Mouse (Mus musculus) heart, postnatal 0 days (tissue): Measurements from ENCODE around the gene Tmem151b.

ENCODE experiments used
- CTCF ChIP-seq: IDR thresholded peaks from 2 replicates; pipeline ENCODE4 v1.5.1; 2016; ENCODE audit warnings: antibody characterized with exemption, control low read depth, low read depth
- EP300 ChIP-seq: IDR thresholded peaks from 2 replicates; pipeline ENCODE4 v1.6.1; 2016; ENCODE audit warnings: antibody characterized with exemption, low read depth

DNA sequence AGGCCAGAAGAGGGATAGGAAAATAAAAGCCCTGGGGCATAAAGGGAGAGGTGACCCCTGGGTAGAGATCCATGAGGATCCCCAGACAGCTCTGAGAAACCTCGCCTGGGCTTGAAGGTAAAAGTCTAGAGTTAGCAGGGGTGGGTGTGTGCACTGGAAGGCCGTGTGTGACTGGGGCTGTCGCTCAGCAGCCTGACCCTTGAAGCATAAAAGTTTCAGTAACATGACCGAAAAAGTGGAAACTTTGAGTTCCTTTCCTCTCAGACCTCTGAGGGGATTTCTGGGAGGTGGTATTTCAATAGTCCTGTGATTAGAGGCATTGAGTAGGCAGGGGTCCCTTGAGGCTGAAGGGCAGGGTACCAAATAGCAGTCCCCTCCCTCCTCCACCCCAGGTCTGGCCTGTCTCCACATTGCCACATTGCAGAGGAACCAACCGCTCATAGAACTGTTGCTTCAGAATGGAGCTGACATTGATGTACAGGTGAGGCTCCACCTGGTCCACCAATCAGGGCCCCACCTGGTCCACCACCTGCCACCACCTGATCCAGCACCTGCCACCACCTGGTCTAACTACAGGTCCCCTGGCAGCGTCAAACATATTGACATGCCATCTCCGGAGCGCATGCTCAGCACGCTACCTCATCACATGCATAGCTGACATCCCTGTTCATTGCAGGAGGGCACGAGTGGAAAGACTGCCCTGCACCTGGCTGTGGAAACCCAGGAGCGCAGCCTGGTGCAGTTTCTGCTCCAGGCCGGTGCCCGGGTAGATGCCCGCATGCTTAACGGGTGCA, 10.5 kb upstream of the Tmem151b start:
- no peak for TF ChIP-seq EP300
- no peak for TF ChIP-seq CTCF
